Mouse (Mus musculus): ENCODE data around the gene Hsd11b1. TPM values are rescaled to one million over a fixed set of nuclear protein-coding genes. Genes with fewer than 3 reads are reported as not detected.

Hsd11b1 gene
- total RNA-seq, 1 experiment from 2014 or later, result 2.8 TPM

- ATAC-seq (replicated peaks in 1 of 2; ENCODE audit: insufficient read depth in 1 of 2, low FRiP score in 2 of 2, low TSS enrichment in 1 of 2, low read depth in 1 of 2, poor library complexity in 2 of 2, severe bottlenecking in 2 of 2), result no peak
Observed at GRCm38 (mm10) chr1:193227537-193227936, 36.3 kb downstream of the Hsd11b1 start.

- no peak for ATAC-seq (replicated peaks in 1 of 2; ENCODE audit: insufficient read depth in 1 of 2, low FRiP score in 2 of 2, low TSS enrichment in 1 of 2, low read depth in 1 of 2, poor library complexity in 2 of 2, severe bottlenecking in 2 of 2)
Observed at GRCm38 (mm10) chr1:193226724-193227522, 37.0 kb downstream of the Hsd11b1 start.

GRCm38 (mm10) chr1:193226114-193226513 is 37.8 kb downstream of the Hsd11b1 start:
- ATAC-seq (replicated peaks in 1 of 2; ENCODE audit: insufficient read depth in 1 of 2, low FRiP score in 2 of 2, low TSS enrichment in 1 of 2, low read depth in 1 of 2, poor library complexity in 2 of 2, severe bottlenecking in 2 of 2), result no peak

- no peak for ATAC-seq (replicated peaks in 1 of 2; ENCODE audit: insufficient read depth in 1 of 2, low FRiP score in 2 of 2, low TSS enrichment in 1 of 2, low read depth in 1 of 2, poor library complexity in 2 of 2, severe bottlenecking in 2 of 2)
Observed at GRCm38 (mm10) chr1:193225531-193225930, 38.3 kb downstream of the Hsd11b1 start.

GRCm38 (mm10) chr1:193220408-193220807 is 43.5 kb downstream of the Hsd11b1 start:
- no peak for ATAC-seq (replicated peaks in 1 of 2; ENCODE audit: insufficient read depth in 1 of 2, low FRiP score in 2 of 2, low TSS enrichment in 1 of 2, low read depth in 1 of 2, poor library complexity in 2 of 2, severe bottlenecking in 2 of 2)

- no peak for ATAC-seq (replicated peaks in 1 of 2; ENCODE audit: insufficient read depth in 1 of 2, low FRiP score in 2 of 2, low TSS enrichment in 1 of 2, low read depth in 1 of 2, poor library complexity in 2 of 2, severe bottlenecking in 2 of 2)
Observed at GRCm38 (mm10) chr1:193216000-193216399, 47.9 kb downstream of the Hsd11b1 start.

GRCm38 (mm10) chr1:193214053-193214452 is 49.8 kb downstream of the Hsd11b1 start:
- ATAC-seq (replicated peaks in 1 of 2; ENCODE audit: insufficient read depth in 1 of 2, low FRiP score in 2 of 2, low TSS enrichment in 1 of 2, low read depth in 1 of 2, poor library complexity in 2 of 2, severe bottlenecking in 2 of 2), result no peak

- no peak for ATAC-seq (replicated peaks in 1 of 2; ENCODE audit: insufficient read depth in 1 of 2, low FRiP score in 2 of 2, low TSS enrichment in 1 of 2, low read depth in 1 of 2, poor library complexity in 2 of 2, severe bottlenecking in 2 of 2)
Observed at GRCm38 (mm10) chr1:193211371-193211770, 52.5 kb downstream of the Hsd11b1 start.

GRCm38 (mm10) chr1:193208178-193208577 is 55.7 kb downstream of the Hsd11b1 start:
- peak; percentile 94 to 97 for ATAC-seq (replicated peaks in 1 of 2; ENCODE audit: insufficient read depth in 1 of 2, low FRiP score in 2 of 2, low TSS enrichment in 1 of 2, low read depth in 1 of 2, poor library complexity in 2 of 2, severe bottlenecking in 2 of 2)

- ATAC-seq (replicated peaks in 1 of 2; ENCODE audit: insufficient read depth in 1 of 2, low FRiP score in 2 of 2, low TSS enrichment in 1 of 2, low read depth in 1 of 2, poor library complexity in 2 of 2, severe bottlenecking in 2 of 2), result no peak
Observed at GRCm38 (mm10) chr1:193207503-193207902, 56.4 kb downstream of the Hsd11b1 start, which contains the start of gene Lamb3. Lamb3 (plus strand) TSS chr1:193207699.

- no peak for ATAC-seq (replicated peaks in 1 of 2; ENCODE audit: insufficient read depth in 1 of 2, low FRiP score in 2 of 2, low TSS enrichment in 1 of 2, low read depth in 1 of 2, poor library complexity in 2 of 2, severe bottlenecking in 2 of 2)
Observed at GRCm38 (mm10) chr1:193205431-193205830, 58.4 kb downstream of the Hsd11b1 start.

GRCm38 (mm10) chr1:193203821-193204220 is 60.1 kb downstream of the Hsd11b1 start:
- ATAC-seq (replicated peaks in 1 of 2; ENCODE audit: insufficient read depth in 1 of 2, low FRiP score in 2 of 2, low TSS enrichment in 1 of 2, low read depth in 1 of 2, poor library complexity in 2 of 2, severe bottlenecking in 2 of 2), result no peak

GRCm38 (mm10) chr1:193201383-193201778 is 62.5 kb downstream of the Hsd11b1 start, which contains the start of gene Traf3ip3:
Traf3ip3 (minus strand) TSS chr1:193201703.
- ATAC-seq (replicated peaks in 1 of 2; ENCODE audit: insufficient read depth in 1 of 2, low FRiP score in 2 of 2, low TSS enrichment in 1 of 2, low read depth in 1 of 2, poor library complexity in 2 of 2, severe bottlenecking in 2 of 2), result peak; percentile 95 to 96

- peak; percentile 18 to 47; a peak in 3 of 4 replicates for ATAC-seq (replicated peaks in 1 of 2; ENCODE audit: insufficient read depth in 1 of 2, low FRiP score in 2 of 2, low TSS enrichment in 1 of 2, low read depth in 1 of 2, poor library complexity in 2 of 2, severe bottlenecking in 2 of 2)
Observed at GRCm38 (mm10) chr1:193200640-193201382, 63.1 kb downstream of the Hsd11b1 start.

GRCm38 (mm10) chr1:193198312-193198711 is 65.6 kb downstream of the Hsd11b1 start:
- 0 out of 4 replicates have a peak, but pooled peaks of 1 of the 2 experiments have one; percentile 3 for ATAC-seq (replicated peaks in 1 of 2; ENCODE audit: insufficient read depth in 1 of 2, low FRiP score in 2 of 2, low TSS enrichment in 1 of 2, low read depth in 1 of 2, poor library complexity in 2 of 2, severe bottlenecking in 2 of 2)

- no peak for ATAC-seq (replicated peaks in 1 of 2; ENCODE audit: insufficient read depth in 1 of 2, low FRiP score in 2 of 2, low TSS enrichment in 1 of 2, low read depth in 1 of 2, poor library complexity in 2 of 2, severe bottlenecking in 2 of 2)
Observed at GRCm38 (mm10) chr1:193197494-193198205, 66.2 kb downstream of the Hsd11b1 start.

- ATAC-seq (replicated peaks in 1 of 2; ENCODE audit: insufficient read depth in 1 of 2, low FRiP score in 2 of 2, low TSS enrichment in 1 of 2, low read depth in 1 of 2, poor library complexity in 2 of 2, severe bottlenecking in 2 of 2), result no peak
Observed at GRCm38 (mm10) chr1:193195169-193195810, 68.6 kb downstream of the Hsd11b1 start.

Data from hematopoietic stem cell, adult 5-6 weeks (primary cell).